Mouse (Mus musculus) cortical plate, adult 2 months (tissue): ENCODE data around the gene Kbtbd2.

ENCODE experiments used
- CTCF ChIP-seq: fragments of 200-500 bp; IDR thresholded peaks from 2 replicates; pipeline ENCODE4 v1.5.1; 2011; ENCODE audit warnings: mild to moderate bottlenecking, control low read depth, low read length; ENCODE audit not compliant: insufficient read depth; ENCODE audit errors: extremely low read depth
- POLR2A ChIP-seq: fragments of 200-500 bp; IDR thresholded peaks from 2 replicates; pipeline ENCODE4 v1.6.1; 2011; ENCODE audit warnings: mild to moderate bottlenecking, low read length, control low read depth; ENCODE audit not compliant: insufficient read depth; ENCODE audit errors: extremely low read depth

GRCm38 (mm10) chr6:56794834-56795233 lies 2.8 kb downstream of the Kbtbd2 start:
- TF ChIP-seq POLR2A, result no peak
- TF ChIP-seq CTCF, result no peak
